Mouse (Mus musculus) CH12.LX (cell line): ENCODE measurements around the gene Ina.

Source experiments
- CTCF ChIP-seq, 2 experiments: IDR thresholded peaks in 1 of 2; conservative IDR thresholded peaks in 1 of 2; 2 replicates each; pipeline ENCODE4 v1.5.1; 2011 to 2012; ENCODE audit warnings: low read depth in 2 of 2, low read length in 2 of 2, improper control_type of control experiment in 1 of 2, inconsistent platforms in 1 of 2, mild to moderate bottlenecking in 1 of 2, moderate library complexity in 1 of 2
- ELF1 ChIP-seq: IDR thresholded peaks from 2 replicates; pipeline ENCODE4 v1.6.1; 2014; ENCODE audit warnings: low read depth, mild to moderate bottlenecking, inconsistent platforms, low read length, improper control_type of control experiment
- EP300 ChIP-seq: IDR thresholded peaks from 2 replicates; pipeline ENCODE4 v1.6.1; 2011; ENCODE audit warnings: low read length, improper control_type of control experiment
- ETS1 ChIP-seq: conservative IDR thresholded peaks from 2 replicates; pipeline ENCODE4 v1.6.1; 2012; ENCODE audit warnings: low read depth, mild to moderate bottlenecking, inconsistent platforms, low read length, improper control_type of control experiment, moderate library complexity
- HCFC1 ChIP-seq: IDR thresholded peaks from 2 replicates; pipeline ENCODE4 v1.6.1; 2012; ENCODE audit warnings: low read depth, mild to moderate bottlenecking, inconsistent platforms, low read length, improper control_type of control experiment
- KAT2A ChIP-seq: IDR thresholded peaks from 2 replicates; pipeline ENCODE4 v1.6.1; 2012; ENCODE audit warnings: low read length, improper control_type of control experiment, inconsistent platforms; ENCODE audit not compliant: insufficient replicate concordance
- MAFK ChIP-seq: IDR thresholded peaks from 2 replicates; pipeline ENCODE4 v1.6.1; 2011; ENCODE audit warnings: low read length, improper control_type of control experiment; ENCODE audit not compliant: insufficient replicate concordance
- MAX ChIP-seq: IDR thresholded peaks from 2 replicates; pipeline ENCODE4 v1.6.1; 2011; ENCODE audit warnings: low read length, improper control_type of control experiment
- POLR2A ChIP-seq: IDR thresholded peaks from 2 replicates; pipeline ENCODE4 v1.6.1; 2011; ENCODE audit warnings: low read depth, mild to moderate bottlenecking, improper control_type of control experiment, low read length
- POLR2AphosphoS2 ChIP-seq: IDR thresholded peaks from 2 replicates; pipeline ENCODE4 v1.6.1; 2011; ENCODE audit warnings: low read depth, low read length, improper control_type of control experiment
- RCOR1 ChIP-seq: conservative IDR thresholded peaks from 2 replicates; pipeline ENCODE4 v1.6.1; 2012; ENCODE audit warnings: low read depth, mild to moderate bottlenecking, inconsistent platforms, low read length, improper control_type of control experiment

DNA sequence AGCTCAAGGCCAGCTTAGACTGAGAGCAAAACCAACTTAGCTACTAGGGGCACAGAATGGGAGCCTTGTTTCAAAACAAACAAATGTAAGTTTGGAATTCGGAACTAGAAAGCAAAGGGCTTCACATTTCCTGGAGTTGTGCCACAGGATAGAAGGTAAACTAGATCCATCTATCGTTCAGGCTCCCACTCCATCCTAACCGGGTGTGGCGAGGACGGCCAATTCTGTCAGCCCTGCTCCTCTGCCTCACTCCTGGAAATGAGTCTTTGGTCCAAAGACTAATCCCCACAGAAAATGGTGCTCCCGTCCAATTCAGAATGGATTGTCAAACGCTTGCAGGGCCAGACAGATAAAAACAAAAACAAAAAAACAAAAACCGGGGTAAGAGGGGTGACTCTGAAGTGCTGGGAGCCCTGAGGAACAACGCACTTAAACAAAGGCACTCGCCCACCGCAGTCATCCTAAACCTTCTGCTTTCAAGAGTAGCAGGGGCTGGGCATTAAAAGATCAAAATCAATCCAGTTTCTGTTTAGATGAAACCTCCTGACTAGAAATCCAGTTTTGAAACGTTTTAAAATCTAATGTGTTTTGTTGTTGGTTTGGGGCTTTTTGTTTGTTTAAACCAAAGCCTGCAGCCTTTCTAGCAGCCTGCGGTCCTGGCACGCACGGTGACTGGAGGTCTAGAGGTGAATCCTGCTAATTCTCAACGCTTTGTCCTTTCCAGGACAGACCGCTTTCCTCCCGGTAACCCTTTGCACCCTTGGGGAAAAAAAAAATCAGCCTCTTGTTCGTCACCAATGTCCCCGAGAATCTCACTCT lies 949 bp upstream of the Ina start:
- TF ChIP-seq MAX = no peak
- no peak for TF ChIP-seq CTCF (conservative IDR thresholded peaks at IDR 0.05 in 1 of 2, IDR thresholded peaks at IDR 0.05 in 1 of 2; ENCODE audit: low read depth in 2 of 2, low read length in 2 of 2)
- TF ChIP-seq POLR2AphosphoS2 = no peak
- TF ChIP-seq ELF1 = no peak
- no peak for TF ChIP-seq MAFK
- no peak for TF ChIP-seq POLR2A
- TF ChIP-seq EP300 = no peak
- TF ChIP-seq RCOR1 = no peak
- no peak for TF ChIP-seq ETS1
- TF ChIP-seq KAT2A = no peak
- TF ChIP-seq HCFC1 = no peak
